Mouse (Mus musculus) macrophage (primary cell): ENCODE measurements around the gene Clstn2. TPM values are rescaled to one million over a fixed set of nuclear protein-coding genes. Genes with fewer than 3 reads are reported as not detected.

Experiments
- H3K27ac ChIP-seq: fragments of 350-480 bp; formaldehyde crosslinking; 2 replicates; pipeline ENCODE4 v1.9.0; 2021
- H3K36me3 ChIP-seq: fragments of 350-480 bp; formaldehyde crosslinking; 2 replicates; pipeline ENCODE4 v1.9.0; 2021; ENCODE audit errors: inconsistent target
- H3K4me3 ChIP-seq: fragments of 350-480 bp; formaldehyde crosslinking; 2 replicates; pipeline ENCODE4 v1.9.0; 2021; ENCODE audit errors: inconsistent target
- H3K79me2 ChIP-seq: fragments of 350-480 bp; formaldehyde crosslinking; 2 replicates; pipeline ENCODE4 v1.9.0; 2021; ENCODE audit errors: inconsistent target
- WGBS: methylation state at CpG from one replicate; pipeline ENCODE4 v1.1.7; 2026; ENCODE audit warnings: inconsistent platforms; ENCODE audit not compliant: missing documents; 5-methylcytosine and 5-hydroxymethylcytosine counted together
- polyA plus RNA-seq: library from polyadenylated mRNA; stranded (reverse); fragments of 250-400 nt; gene quantifications from 3 replicates; pipeline ENCODE4 v1.2.4, GENCODE M21; 2018; ENCODE audit warnings: inconsistent platforms

Clstn2 gene
- polyA plus RNA-seq, 1 experiment from 2014 or later: not detected

- H3K4me3 ChIP-seq: no peak overlapping the region
- 67% methylated on average over 4 of the region's 4 CpGs for WGBS
- H3K27ac ChIP-seq: no peak overlapping the region
- H3K79me2 ChIP-seq: no peaks in the 10 kb centered on the region
- H3K36me3 ChIP-seq: no peaks in the 10 kb centered on the region
Measured at GRCm38 (mm10) chr9:97992131-97992530, 40.9 kb downstream of the Clstn2 start.

- Histone ChIP-seq H3K36me3 (no peaks in the 10 kb centered on the region), H3K79me2 (no peaks in the 10 kb centered on the region), H3K4me3 (no peak overlapping the region), H3K27ac (no peak overlapping the region)
- 77% methylated on average over 3 of the region's 3 CpGs for WGBS
Measured at GRCm38 (mm10) chr9:97977339-97977738, 55.6 kb downstream of the Clstn2 start.

GRCm38 (mm10) chr9:97974801-97975347 lies 58.1 kb downstream of the Clstn2 start:
- H3K79me2 ChIP-seq: no peaks in the 10 kb centered on the region
- H3K4me3 ChIP-seq: no peak overlapping the region
- no peak overlapping the region for H3K27ac ChIP-seq
- no peaks in the 10 kb centered on the region for H3K36me3 ChIP-seq
- 84% methylated on average over 13 of the region's 13 CpGs for WGBS

- Histone ChIP-seq H3K4me3 (no peak overlapping the region), H3K79me2 (no peaks in the 10 kb centered on the region), H3K27ac (no peak overlapping the region), H3K36me3 (no peaks in the 10 kb centered on the region)
- WGBS: 78% methylated on average over 4 of the region's 4 CpGs
Measured at GRCm38 (mm10) chr9:97966691-97967090, 66.3 kb downstream of the Clstn2 start.

- no peak overlapping the region for H3K27ac ChIP-seq
- no peaks in the 10 kb centered on the region for H3K79me2 ChIP-seq
- no peak overlapping the region for H3K4me3 ChIP-seq
- WGBS: 86% methylated on average over 8 of the region's 8 CpGs
- no peaks in the 10 kb centered on the region for H3K36me3 ChIP-seq
Measured at GRCm38 (mm10) chr9:97957508-97957907, 75.5 kb downstream of the Clstn2 start.

- WGBS: 79% methylated on average over 4 of the region's 4 CpGs
- Histone ChIP-seq H3K79me2 (no peaks in the 10 kb centered on the region), H3K27ac (no peak overlapping the region), H3K36me3 (no peaks in the 10 kb centered on the region), H3K4me3 (no peak overlapping the region)
Measured at GRCm38 (mm10) chr9:97956407-97957106, 76.4 kb downstream of the Clstn2 start.

GRCm38 (mm10) chr9:97953746-97954359 lies 79.1 kb downstream of the Clstn2 start:
- Histone ChIP-seq H3K36me3 (no peaks in the 10 kb centered on the region), H3K79me2 (no peaks in the 10 kb centered on the region), H3K4me3 (no peak overlapping the region), H3K27ac (no peak overlapping the region)
- 88% methylated on average over 8 of the region's 8 CpGs for WGBS

- 93% methylated on average over 6 of the region's 6 CpGs for WGBS
- Histone ChIP-seq H3K79me2 (no peaks in the 10 kb centered on the region), H3K4me3 (no peak overlapping the region), H3K27ac (no peak overlapping the region), H3K36me3 (no peaks in the 10 kb centered on the region)
Measured at GRCm38 (mm10) chr9:97950378-97951006, 82.5 kb downstream of the Clstn2 start.

GRCm38 (mm10) chr9:97919326-97919725 lies 113.7 kb downstream of the Clstn2 start:
- WGBS: 89% methylated on average over 4 of the region's 4 CpGs
- no peak overlapping the region for H3K4me3 ChIP-seq
- no peaks in the 10 kb centered on the region for H3K79me2 ChIP-seq

DNA sequence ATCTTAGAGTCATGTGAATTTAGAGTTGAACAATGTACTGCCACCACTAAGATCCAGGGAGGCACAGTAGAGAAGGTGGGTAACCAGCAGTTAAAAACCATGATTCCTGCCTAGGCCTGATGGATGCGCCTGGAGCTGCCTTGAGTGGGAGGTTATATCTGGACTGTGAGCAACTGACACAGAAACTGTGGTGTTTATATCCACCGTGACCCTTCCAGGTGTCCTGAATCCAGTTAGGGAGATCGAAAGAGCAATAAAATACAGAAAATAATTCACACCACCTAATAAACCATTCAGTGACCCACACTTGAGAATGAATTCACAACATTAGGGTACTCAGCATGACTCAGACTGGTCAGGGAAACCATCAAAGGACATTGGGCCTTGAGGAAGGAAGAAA lies 141.6 kb downstream of the Clstn2 start:
- Histone ChIP-seq H3K79me2 (no peaks in the 10 kb centered on the region), H3K27ac (no peak overlapping the region), H3K4me3 (no peak overlapping the region), H3K36me3 (no peaks in the 10 kb centered on the region)
- WGBS: 92% methylated on average over 3 of the region's 3 CpGs

More at GRCm38 (mm10) chr9:97919326-97919725, 113.7 kb downstream of the Clstn2 start:
- Histone ChIP-seq H3K36me3 (no peaks in the 10 kb centered on the region), H3K27ac (no peak overlapping the region)

DNA sequence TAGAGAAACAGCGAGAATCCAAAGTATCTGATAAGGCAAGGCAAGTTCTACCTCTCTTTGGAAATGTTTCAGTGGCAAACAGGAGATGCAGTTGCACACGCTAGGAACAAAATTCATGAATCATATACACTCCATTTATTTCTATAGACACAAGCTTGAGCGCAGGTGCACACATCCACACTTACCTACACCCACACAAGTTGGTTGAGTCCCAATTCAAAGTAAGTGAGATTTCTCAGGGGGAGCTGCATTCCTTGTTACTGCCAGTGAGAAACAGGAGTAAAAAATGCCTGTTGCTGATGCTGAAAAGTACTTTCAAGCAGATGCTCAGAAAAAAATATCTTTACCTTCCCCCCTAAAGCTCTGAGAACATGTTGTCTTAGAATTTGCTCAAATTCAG lies 149.6 kb downstream of the Clstn2 start:
- WGBS: 87% methylated on average over 3 of the region's 3 CpGs
- H3K36me3 ChIP-seq: no peaks in the 10 kb centered on the region
- no peaks in the 10 kb centered on the region for H3K79me2 ChIP-seq
- H3K4me3 ChIP-seq: no peak overlapping the region
- H3K27ac ChIP-seq: no peak overlapping the region

DNA sequence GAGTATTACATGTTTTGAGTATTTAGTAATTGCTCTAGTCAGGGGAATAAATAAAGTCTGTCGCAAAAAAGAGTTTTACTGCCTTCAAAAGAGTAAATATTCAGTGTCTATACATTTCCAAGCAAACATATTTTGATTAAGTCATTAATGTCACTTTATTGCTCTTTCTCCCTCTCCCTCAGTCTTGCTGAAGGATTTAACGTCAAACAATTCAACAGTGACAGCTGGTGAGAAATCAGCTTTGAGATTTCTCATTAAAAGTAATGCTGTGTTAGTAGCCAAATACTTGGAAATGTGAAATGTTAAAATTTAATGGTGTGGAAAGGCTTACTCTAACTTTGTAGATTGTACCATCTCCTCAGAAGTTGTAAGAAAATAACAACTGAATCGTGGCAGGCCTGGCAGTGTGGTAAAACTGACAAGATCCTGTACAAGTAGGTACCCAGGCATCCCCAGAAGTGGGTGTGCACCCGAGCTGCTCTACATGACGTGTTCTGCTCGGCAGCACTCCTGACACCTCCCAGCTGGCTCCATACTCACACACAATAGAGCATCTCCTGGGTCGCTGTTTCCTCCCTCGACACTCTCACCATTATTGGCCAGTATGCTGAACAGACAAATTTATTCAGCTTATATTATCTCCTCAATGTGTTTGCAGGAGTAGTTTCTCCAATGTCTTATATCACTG lies 165.8 kb downstream of the Clstn2 start:
- H3K79me2 ChIP-seq: no peaks in the 10 kb centered on the region
- no peak overlapping the region for H3K27ac ChIP-seq
- no peak overlapping the region for H3K4me3 ChIP-seq
- 71% methylated on average over 8 of the region's 8 CpGs for whole genome bisulfite sequencing
- no peaks in the 10 kb centered on the region for H3K36me3 ChIP-seq

- Histone ChIP-seq H3K36me3 (no peaks in the 10 kb centered on the region), H3K4me3 (no peak overlapping the region), H3K79me2 (no peaks in the 10 kb centered on the region), H3K27ac (no peak overlapping the region)
Measured at GRCm38 (mm10) chr9:97852859-97853258, 180.1 kb downstream of the Clstn2 start.

GRCm38 (mm10) chr9:97847873-97848838 lies 184.8 kb downstream of the Clstn2 start:
- Histone ChIP-seq H3K79me2 (no peaks in the 10 kb centered on the region), H3K4me3 (no peak overlapping the region), H3K27ac (no peak overlapping the region), H3K36me3 (no peaks in the 10 kb centered on the region)
- WGBS: 61% methylated on average over 12 of the region's 12 CpGs
